Mouse (Mus musculus): ENCODE measurements at regions not wholly inside any gene's neighbourhood (a gene's known extent, or its start where the extent isn't known, plus 50 kb on each side); places are given as distances from the start of the nearest gene placed in this dataset.

- Histone ChIP-seq H3K27me3 (ENCODE audit: insufficient read depth, low read length) (no peaks in the 10 kb centered on the region), H3K4me1 (replicated peaks; ENCODE audit: low read depth, low read length) (no peaks in the 10 kb centered on the region), H3K9me3 (ENCODE audit: low read length) (no peaks in the 10 kb centered on the region), H3K4me3 (replicated peaks; ENCODE audit: low read length) (no peak overlapping the region), H3K36me3 (ENCODE audit: insufficient read depth, low read length) (no peaks in the 10 kb centered on the region)
- no peak for TF ChIP-seq CTCF (conservative IDR thresholded peaks at IDR 0.05; ENCODE audit: low read length)
- TF ChIP-seq POU5F1 (IDR thresholded peaks at IDR 0.05; ENCODE audit: borderline replicate concordance, low read length), result no peak
- TF ChIP-seq NANOG (IDR thresholded peaks at IDR 0.05; ENCODE audit: borderline replicate concordance, low read length), result no peak
Measured at GRCm38 (mm10) chr9:11729732-11730131, 825.2 kb upstream of the Cntn5 start.

GRCm38 (mm10) chr9:11721811-11722210, 817.2 kb upstream of the Cntn5 start:
- no peaks in the 10 kb centered on the region for H3K27me3 ChIP-seq (ENCODE audit: insufficient read depth, low read length)
- no peaks in the 10 kb centered on the region for H3K4me1 ChIP-seq (replicated peaks; ENCODE audit: low read depth, low read length)
- no peaks in the 10 kb centered on the region for H3K9me3 ChIP-seq (ENCODE audit: low read length)
- no peak for TF ChIP-seq NANOG (IDR thresholded peaks at IDR 0.05; ENCODE audit: borderline replicate concordance, low read length)
- TF ChIP-seq CTCF (conservative IDR thresholded peaks at IDR 0.05; ENCODE audit: low read length), result no peak
- no peak for TF ChIP-seq POU5F1 (IDR thresholded peaks at IDR 0.05; ENCODE audit: borderline replicate concordance, low read length)
- no peaks in the 10 kb centered on the region for H3K36me3 ChIP-seq (ENCODE audit: insufficient read depth, low read length)
- no peak overlapping the region for H3K4me3 ChIP-seq (replicated peaks; ENCODE audit: low read length)

GRCm38 (mm10) chr9:11704647-11705046, 800.1 kb upstream of the Cntn5 start:
- Histone ChIP-seq H3K36me3 (ENCODE audit: insufficient read depth, low read length) (no peaks in the 10 kb centered on the region), H3K4me3 (replicated peaks; ENCODE audit: low read length) (no peak overlapping the region), H3K4me1 (replicated peaks; ENCODE audit: low read depth, low read length) (no peaks in the 10 kb centered on the region), H3K9me3 (ENCODE audit: low read length) (no peaks in the 10 kb centered on the region), H3K27me3 (ENCODE audit: insufficient read depth, low read length) (no peaks in the 10 kb centered on the region)
- TF ChIP-seq POU5F1 (IDR thresholded peaks at IDR 0.05; ENCODE audit: borderline replicate concordance, low read length), result no peak
- no peak for TF ChIP-seq NANOG (IDR thresholded peaks at IDR 0.05; ENCODE audit: borderline replicate concordance, low read length)
- no peak for TF ChIP-seq CTCF (conservative IDR thresholded peaks at IDR 0.05; ENCODE audit: low read length)

DNA sequence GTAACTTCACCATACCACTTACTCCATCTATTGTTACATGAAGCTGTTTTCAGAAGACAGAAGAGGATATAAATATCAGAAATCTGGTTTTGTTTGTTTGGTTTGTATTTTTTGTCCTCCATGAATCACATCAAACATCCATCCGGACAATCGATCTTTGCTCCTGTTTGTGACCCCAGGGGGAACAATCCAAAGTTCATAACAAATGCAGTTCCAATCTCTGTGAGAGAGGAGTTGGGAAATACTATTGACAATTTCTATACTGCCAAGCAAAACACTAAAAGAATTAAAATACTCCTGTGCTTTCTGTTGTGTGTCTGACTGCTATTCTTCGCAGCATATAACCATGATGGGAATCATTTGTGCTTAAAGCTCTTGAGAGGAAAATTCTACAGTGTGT, 798.6 kb upstream of the Cntn5 start:
- Histone ChIP-seq H3K36me3 (ENCODE audit: insufficient read depth, low read length) (no peaks in the 10 kb centered on the region), H3K4me3 (replicated peaks; ENCODE audit: low read length) (no peak overlapping the region), H3K9me3 (ENCODE audit: low read length) (no peaks in the 10 kb centered on the region), H3K27me3 (ENCODE audit: insufficient read depth, low read length) (no peaks in the 10 kb centered on the region), H3K4me1 (replicated peaks; ENCODE audit: low read depth, low read length) (no peaks in the 10 kb centered on the region)
- TF ChIP-seq CTCF (conservative IDR thresholded peaks at IDR 0.05; ENCODE audit: low read length) (no peak), NANOG (IDR thresholded peaks at IDR 0.05; ENCODE audit: borderline replicate concordance, low read length) (no peak), POU5F1 (IDR thresholded peaks at IDR 0.05; ENCODE audit: borderline replicate concordance, low read length) (no peak)

- no peaks in the 10 kb centered on the region for H3K4me1 ChIP-seq (replicated peaks; ENCODE audit: low read depth, low read length)
- TF ChIP-seq CTCF (conservative IDR thresholded peaks at IDR 0.05; ENCODE audit: low read length) (no peak), NANOG (IDR thresholded peaks at IDR 0.05; ENCODE audit: borderline replicate concordance, low read length) (peak; percentile 65; the same call in 1 of the 2 replicates), POU5F1 (IDR thresholded peaks at IDR 0.05; ENCODE audit: borderline replicate concordance, low read length) (no peak)
- H3K4me3 ChIP-seq (replicated peaks; ENCODE audit: low read length), result no peak overlapping the region
- H3K9me3 ChIP-seq (ENCODE audit: low read length), result peaks cover 4% of the 10 kb centered on the region; the same call in 1 of the 2 replicates
- no peaks in the 10 kb centered on the region for H3K36me3 ChIP-seq (ENCODE audit: insufficient read depth, low read length)
- H3K27me3 ChIP-seq (ENCODE audit: insufficient read depth, low read length), result no peaks in the 10 kb centered on the region
Measured at GRCm38 (mm10) chr9:11693505-11693904, 788.9 kb upstream of the Cntn5 start.

DNA sequence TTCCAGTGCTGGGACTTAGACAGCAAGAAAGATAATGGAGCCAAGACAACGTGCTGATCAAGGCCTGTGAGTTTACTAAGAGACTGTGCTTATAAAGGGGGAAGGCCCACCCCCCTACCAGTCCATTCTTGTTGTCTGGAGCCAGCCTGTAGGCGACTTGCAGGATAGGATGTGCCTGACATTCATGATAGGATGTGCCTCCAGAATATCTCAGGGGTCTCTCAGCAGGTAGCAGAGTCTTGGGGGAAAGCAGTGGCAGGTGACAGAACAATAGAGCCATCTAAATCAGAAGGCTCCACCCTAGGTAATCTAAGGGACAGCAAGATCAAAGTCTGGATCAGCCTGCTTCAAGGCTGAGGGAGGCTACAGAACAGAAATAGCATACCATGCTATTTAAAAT, 782.5 kb upstream of the Cntn5 start:
- H3K9me3 ChIP-seq (ENCODE audit: low read length), result peaks cover 19% of the 10 kb centered on the region
- TF ChIP-seq CTCF (conservative IDR thresholded peaks at IDR 0.05; ENCODE audit: low read length), result no peak
- no peak for TF ChIP-seq NANOG (IDR thresholded peaks at IDR 0.05; ENCODE audit: borderline replicate concordance, low read length)

DNA sequence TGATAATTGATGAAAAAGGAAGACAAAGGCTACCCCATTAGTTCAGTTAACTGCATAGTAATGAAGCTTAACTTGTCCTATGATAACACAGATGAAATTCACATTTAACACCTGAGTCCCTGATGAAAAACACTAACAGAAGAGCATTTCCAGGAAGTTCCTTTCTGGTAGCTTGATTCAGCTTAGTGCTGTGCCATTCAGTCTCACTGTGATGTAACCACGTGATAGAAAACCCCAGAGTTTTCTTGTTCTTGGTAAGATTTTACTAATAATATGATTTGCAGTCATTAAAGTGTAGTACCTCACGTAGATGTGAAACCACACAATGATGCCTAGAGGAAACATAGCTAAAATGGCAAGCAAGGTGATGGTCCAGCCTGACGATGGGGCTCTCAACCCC, 767.4 kb upstream of the Cntn5 start:
- H3K9me3 ChIP-seq (ENCODE audit: low read length), result no peaks in the 10 kb centered on the region
- TF ChIP-seq POU5F1 (IDR thresholded peaks at IDR 0.05; ENCODE audit: borderline replicate concordance, low read length) (no peak), NANOG (IDR thresholded peaks at IDR 0.05; ENCODE audit: borderline replicate concordance, low read length) (no peak), CTCF (conservative IDR thresholded peaks at IDR 0.05; ENCODE audit: low read length) (no peak)
- H3K27me3 ChIP-seq (ENCODE audit: insufficient read depth, low read length), result no peaks in the 10 kb centered on the region
- H3K4me3 ChIP-seq (replicated peaks; ENCODE audit: low read length), result no peak overlapping the region
- peaks cover 2% of the 10 kb centered on the region; the same call in 1 of the 2 replicates for H3K4me1 ChIP-seq (replicated peaks; ENCODE audit: low read depth, low read length)
- no peaks in the 10 kb centered on the region for H3K36me3 ChIP-seq (ENCODE audit: insufficient read depth, low read length)

More for the DNA sequence above, 782.5 kb upstream of the Cntn5 start:
- Histone ChIP-seq H3K27me3 (ENCODE audit: insufficient read depth, low read length) (no peaks in the 10 kb centered on the region), H3K36me3 (ENCODE audit: insufficient read depth, low read length) (no peaks in the 10 kb centered on the region), H3K4me1 (replicated peaks; ENCODE audit: low read depth, low read length) (no peaks in the 10 kb centered on the region), H3K4me3 (replicated peaks; ENCODE audit: low read length) (no peak overlapping the region)

GRCm38 (mm10) chr9:11671243-11671642, 766.7 kb upstream of the Cntn5 start:
- Histone ChIP-seq H3K27me3 (ENCODE audit: insufficient read depth, low read length) (no peaks in the 10 kb centered on the region), H3K36me3 (ENCODE audit: insufficient read depth, low read length) (no peaks in the 10 kb centered on the region), H3K9me3 (ENCODE audit: low read length) (no peaks in the 10 kb centered on the region), H3K4me3 (replicated peaks; ENCODE audit: low read length) (no peak overlapping the region), H3K4me1 (replicated peaks; ENCODE audit: low read depth, low read length) (peaks cover 2% of the 10 kb centered on the region; the same call in 1 of the 2 replicates)
- no peak for TF ChIP-seq CTCF (conservative IDR thresholded peaks at IDR 0.05; ENCODE audit: low read length)

DNA sequence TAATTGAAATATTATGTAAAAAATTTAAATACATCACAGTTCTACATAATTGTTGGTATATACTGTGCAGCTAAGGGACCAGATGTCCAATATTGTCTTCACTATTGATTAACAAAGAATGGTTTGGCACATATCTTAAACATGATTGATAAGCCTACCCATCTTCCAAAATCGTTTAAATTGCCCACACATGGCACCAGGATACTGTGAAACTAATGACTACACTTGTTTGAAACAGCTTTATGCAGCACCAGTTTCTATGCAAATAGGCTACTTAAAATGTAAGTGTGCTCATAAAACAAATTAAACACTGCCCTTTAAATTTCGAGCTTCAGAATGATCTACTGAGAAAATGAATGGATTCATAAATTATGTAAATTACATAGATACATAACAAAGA, 724.9 kb upstream of the Cntn5 start:
- no peak for TF ChIP-seq POU5F1 (IDR thresholded peaks at IDR 0.05; ENCODE audit: borderline replicate concordance, low read length)
- no peak for TF ChIP-seq NANOG (IDR thresholded peaks at IDR 0.05; ENCODE audit: borderline replicate concordance, low read length)
- no peak for TF ChIP-seq CTCF (conservative IDR thresholded peaks at IDR 0.05; ENCODE audit: low read length)
- Histone ChIP-seq H3K36me3 (ENCODE audit: insufficient read depth, low read length) (no peaks in the 10 kb centered on the region), H3K4me3 (replicated peaks; ENCODE audit: low read length) (no peak overlapping the region), H3K27me3 (ENCODE audit: insufficient read depth, low read length) (no peaks in the 10 kb centered on the region), H3K9me3 (ENCODE audit: low read length) (peaks cover 38% of the 10 kb centered on the region), H3K4me1 (replicated peaks; ENCODE audit: low read depth, low read length) (no peaks in the 10 kb centered on the region)
